Mouse (Mus musculus) ES-E14 (cell line): Measurements from ENCODE around the gene B2m. TPM values are rescaled to one million over a fixed set of nuclear protein-coding genes. Genes with fewer than 3 reads are reported as not detected.

Source experiments
- DNase-seq: peaks from one replicate; pipeline ENCODE4 v3.0.0-alpha.2; 2013; ENCODE audit warnings: low read depth, low spot score
- H3K27ac ChIP-seq: 2 replicates; pipeline ENCODE4 v1.5.1; 2012; ENCODE audit warnings: low read depth, mild to moderate bottlenecking, low read length, moderate library complexity, mixed read lengths; ENCODE audit not compliant: poor library complexity, insufficient read depth, severe bottlenecking
- H3K36me3 ChIP-seq: 2 replicates; pipeline ENCODE4 v1.6.1; 2012; ENCODE audit warnings: mild to moderate bottlenecking, low read length, moderate library complexity, mixed read lengths; ENCODE audit not compliant: control insufficient read depth, poor library complexity, insufficient read depth, severe bottlenecking
- H3K4me1 ChIP-seq, 2 experiments: fragments of 150-350 bp in 1 of 2; sonication (generic) in 1 of 2; 2 replicates each; pipeline ENCODE4 v1.6.1; 2012; ENCODE audit warnings: low read length in 2 of 2, mild to moderate bottlenecking in 1 of 2, mixed read lengths in 1 of 2; ENCODE audit not compliant: control insufficient read depth in 2 of 2, insufficient read depth in 2 of 2, poor library complexity in 1 of 2
- H3K4me3 ChIP-seq, 2 experiments: fragments of 150-350 bp in 1 of 2; sonication (generic) in 1 of 2; 2 replicates each; pipeline ENCODE4 v1.5.1; 2012; ENCODE audit warnings: low read length in 2 of 2, low read depth in 1 of 2, mild to moderate bottlenecking in 1 of 2, mixed read lengths in 1 of 2; ENCODE audit not compliant: insufficient read depth in 1 of 2, poor library complexity in 1 of 2, severe bottlenecking in 1 of 2
- H3K9ac ChIP-seq: 2 replicates; pipeline ENCODE4 v1.6.1; 2012; ENCODE audit warnings: low read depth, mild to moderate bottlenecking, low read length, mixed read lengths; ENCODE audit not compliant: poor library complexity, insufficient read depth, severe bottlenecking
- H3K9me3 ChIP-seq: fragments of 150-350 bp; sonication (generic); 2 replicates; pipeline ENCODE4 v1.6.1; 2012; ENCODE audit warnings: low read depth, mild to moderate bottlenecking, low read length; ENCODE audit not compliant: control insufficient read depth, insufficient read depth
- CHD2 ChIP-seq: IDR thresholded peaks from 2 replicates; pipeline ENCODE4 v1.6.1; 2014; ENCODE audit warnings: mild to moderate bottlenecking, low read depth, low read length, inconsistent platforms
- HCFC1 ChIP-seq: IDR thresholded peaks from 2 replicates; pipeline ENCODE4 v1.6.1; 2012; ENCODE audit warnings: low read length, inconsistent platforms, borderline replicate concordance; ENCODE audit not compliant: insufficient read depth
- MAFK ChIP-seq: IDR thresholded peaks from 2 replicates; pipeline ENCODE4 v1.6.1; 2014; ENCODE audit warnings: mild to moderate bottlenecking, low read depth, low read length, inconsistent platforms; ENCODE audit not compliant: insufficient read depth
- ZC3H11A ChIP-seq: IDR thresholded peaks from 2 replicates; pipeline ENCODE4 v1.6.1; 2012; ENCODE audit warnings: low read depth, mild to moderate bottlenecking, inconsistent platforms, low read length, borderline replicate concordance
- ZNF384 ChIP-seq: IDR thresholded peaks from 2 replicates; pipeline ENCODE4 v1.6.1; 2012; ENCODE audit warnings: low read depth, low read length, inconsistent platforms
- in situ Hi-C, 2 experiments: fragments of 600-800 bp; cut with MboI; formaldehyde crosslinking; loops; one replicate each; pipeline ENCODE4 v1.15.1; 2025; ENCODE audit warnings: low sequenced_read_pairs in 2 of 2, inconsistent platforms in 1 of 2; ENCODE audit not compliant: unreplicated experiment in 2 of 2
- total RNA-seq: library from RNA; depleted of rRNA; stranded (reverse); fragments of 300-350 nt; gene quantifications from 2 replicates; pipeline ENCODE4 v1.2.3, GENCODE M21; 2012

The B2m gene
- total RNA-seq, 1 experiment = 73.8 TPM

GRCm38 (mm10) chr2:122152850-122153249, 5.4 kb downstream of the B2m start:
- in situ Hi-C loops = no loop called here
- no peaks in the 10 kb centered on the region; the same call in 1 of the 2 replicates for H3K9me3 ChIP-seq
- no peaks in the 10 kb centered on the region for H3K36me3 ChIP-seq
- no peak overlapping the region for H3K9ac ChIP-seq
- peaks cover 0 to 2% of the 10 kb centered on the region in 2 experiments; a peak in 1 of 4 replicates for H3K4me1 ChIP-seq
- TF ChIP-seq CHD2 (no peak), ZNF384 (no peak), MAFK (no peak), HCFC1 (no peak), ZC3H11A (no peak)
- no peak for DNase-seq
- no peak overlapping the region for H3K27ac ChIP-seq
- no peak overlapping the region for H3K4me3 ChIP-seq

GRCm38 (mm10) chr2:122153681-122154365, 6.3 kb downstream of the B2m start:
- no peaks in the 10 kb centered on the region for H3K36me3 ChIP-seq
- peaks cover 0 to 2% of the 10 kb centered on the region in 2 experiments; a peak in 1 of 4 replicates for H3K4me1 ChIP-seq
- H3K9me3 ChIP-seq = no peaks in the 10 kb centered on the region; the same call in 1 of the 2 replicates

GRCm38 (mm10) chr2:122154479-122154878, 7.0 kb downstream of the B2m start:
- no peak overlapping the region for H3K27ac ChIP-seq
- no peak for DNase-seq
- no peaks in the 10 kb centered on the region; the same call in 1 of the 2 replicates for H3K9me3 ChIP-seq
- TF ChIP-seq ZNF384 (no peak), CHD2 (no peak), HCFC1 (no peak), MAFK (no peak), ZC3H11A (no peak)
- H3K36me3 ChIP-seq = no peaks in the 10 kb centered on the region
- in situ Hi-C loops = no loop called here
- no peak overlapping the region for H3K4me3 ChIP-seq
- H3K4me1 ChIP-seq = peaks cover 0 to 2% of the 10 kb centered on the region in 2 experiments; a peak in 1 of 4 replicates
- no peak overlapping the region for H3K9ac ChIP-seq

More at GRCm38 (mm10) chr2:122153681-122154365, 6.3 kb downstream of the B2m start:
- DNase-seq = no peak
- no peak overlapping the region for H3K4me3 ChIP-seq
- TF ChIP-seq ZNF384 (no peak), ZC3H11A (no peak), HCFC1 (no peak), MAFK (no peak), CHD2 (no peak)
- H3K27ac ChIP-seq = no peak overlapping the region
- in situ Hi-C loops = no loop called here
- H3K9ac ChIP-seq = no peak overlapping the region

GRCm38 (mm10) chr2:122155292-122155691, 7.8 kb downstream of the B2m start:
- TF ChIP-seq ZC3H11A (no peak), CHD2 (no peak), MAFK (no peak), ZNF384 (no peak)
- Histone ChIP-seq H3K27ac (no peak overlapping the region), H3K9me3 (no peaks in the 10 kb centered on the region; the same call in 1 of the 2 replicates), H3K4me1 (peaks cover 0 to 2% of the 10 kb centered on the region in 2 experiments; a peak in 1 of 4 replicates), H3K36me3 (no peaks in the 10 kb centered on the region), H3K4me3 (no peak overlapping the region), H3K9ac (no peak overlapping the region)
- in situ Hi-C loops = no loop called here
- no peak for DNase-seq
